Mouse (Mus musculus) liver, adult 2 months (tissue): ENCODE data around the gene Mnd1. TPM values are rescaled to one million over a fixed set of nuclear protein-coding genes. Genes with fewer than 3 reads are reported as not detected.

ENCODE experiments used
- DNase-seq: peaks from one replicate; pipeline ENCODE4 v3.0.0-alpha.2; 2011; ENCODE audit warnings: low read depth, low spot score; ENCODE audit errors: extremely low read depth
- H3K27ac ChIP-seq: fragments of 200-500 bp; replicated peaks from 2 replicates; pipeline ENCODE4 v1.5.1; 2012; ENCODE audit warnings: low read depth, mild to moderate bottlenecking, control low read depth, inconsistent platforms, low read length; ENCODE audit not compliant: insufficient read depth
- H3K27me3 ChIP-seq: fragments of 200-500 bp; 2 replicates; pipeline ENCODE4 v1.6.1; 2012; ENCODE audit warnings: mild to moderate bottlenecking, moderate library complexity, low read length, inconsistent platforms; ENCODE audit not compliant: control insufficient read depth, insufficient read depth
- H3K36me3 ChIP-seq: fragments of 200-500 bp; 2 replicates; pipeline ENCODE4 v1.6.1; 2012; ENCODE audit warnings: low read length, inconsistent platforms; ENCODE audit not compliant: control insufficient read depth, insufficient read depth
- H3K4me1 ChIP-seq: fragments of 200-500 bp; 2 replicates; pipeline ENCODE4 v1.6.1; 2011; ENCODE audit warnings: low read length; ENCODE audit not compliant: control insufficient read depth, insufficient read depth
- H3K4me3 ChIP-seq: fragments of 200-500 bp; 2 replicates; pipeline ENCODE4 v1.5.1; 2011; ENCODE audit warnings: low read depth, mild to moderate bottlenecking, control low read depth, low read length, moderate library complexity; ENCODE audit not compliant: insufficient read depth
- H3K79me2 ChIP-seq: fragments of 200-500 bp; 2 replicates; pipeline ENCODE4 v1.6.1; 2012; ENCODE audit warnings: inconsistent platforms, mild to moderate bottlenecking, low read length, moderate library complexity; ENCODE audit not compliant: control insufficient read depth, insufficient read depth
- H3K9ac ChIP-seq: fragments of 200-500 bp; 2 replicates; pipeline ENCODE4 v1.6.1; 2012; ENCODE audit warnings: low read depth, mild to moderate bottlenecking, control low read depth, inconsistent platforms, low read length
- CTCF ChIP-seq: fragments of 200-500 bp; IDR thresholded peaks from 2 replicates; pipeline ENCODE4 v1.5.1; 2011; ENCODE audit warnings: low read depth, low read length, control low read depth
- POLR2A ChIP-seq: fragments of 200-500 bp; IDR thresholded peaks from 2 replicates; pipeline ENCODE4 v1.6.1; 2011; ENCODE audit warnings: low read length, control low read depth; ENCODE audit not compliant: insufficient read depth; ENCODE audit errors: extremely low read depth
- WGBS: fragments of 180-500 bp; shearing (Covaris S2); methylation state at CpG from one replicate; pipeline ENCODE4 v1.1.7; 2018; 5-methylcytosine and 5-hydroxymethylcytosine counted together
- polyA plus RNA-seq: library from polyadenylated mRNA; depleted of rRNA; stranded (reverse); fragments of >200 nt; gene quantifications from 2 replicates; pipeline ENCODE4 v1.2.3, GENCODE M21; 2012
- total RNA-seq: library from RNA; depleted of rRNA; stranded (reverse); fragments of >200 nt; gene quantifications from 2 replicates; pipeline ENCODE4 v1.2.3, GENCODE M21; 2014

Gene Mnd1
- total and polyA plus RNA-seq, 2 experiments, result 0.84 to 7.5 TPM

DNA sequence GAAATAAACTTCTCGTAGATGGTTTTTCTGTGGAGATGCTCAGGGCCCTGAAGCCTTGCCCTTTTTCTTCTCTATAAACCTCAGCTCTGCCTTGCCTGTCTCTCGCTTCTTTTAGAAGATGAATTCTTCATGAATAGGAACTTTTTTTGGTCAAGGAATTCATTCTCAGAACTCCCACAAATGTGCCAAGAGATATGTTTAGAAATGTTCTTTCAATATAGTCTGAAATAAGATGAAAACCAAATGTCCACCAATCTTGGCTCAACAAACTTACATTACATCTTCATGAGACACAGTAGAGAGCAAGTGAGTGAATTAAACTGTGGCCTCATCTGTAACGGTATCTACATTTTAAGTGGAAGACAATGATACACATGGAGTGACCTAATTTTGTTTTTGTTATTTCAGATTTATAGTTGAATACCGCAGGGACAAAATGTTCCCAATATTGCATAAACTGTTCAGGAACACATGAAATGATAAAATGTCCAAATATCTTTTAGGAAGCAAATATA, 74.3 kb downstream of the Mnd1 start:
- WGBS, result 89% methylated on average over 4 of the region's 4 CpGs
- H3K27ac ChIP-seq, result no peak overlapping the region
- H3K9ac ChIP-seq, result no peak overlapping the region
- H3K27me3 ChIP-seq, result no peaks in the 10 kb centered on the region
- no peaks in the 10 kb centered on the region for H3K79me2 ChIP-seq
- TF ChIP-seq POLR2A (no peak), CTCF (no peak)
- no peak overlapping the region for H3K4me3 ChIP-seq
- no peaks in the 10 kb centered on the region for H3K36me3 ChIP-seq
- no peak for DNase-seq
- H3K4me1 ChIP-seq, result no peaks in the 10 kb centered on the region

DNA sequence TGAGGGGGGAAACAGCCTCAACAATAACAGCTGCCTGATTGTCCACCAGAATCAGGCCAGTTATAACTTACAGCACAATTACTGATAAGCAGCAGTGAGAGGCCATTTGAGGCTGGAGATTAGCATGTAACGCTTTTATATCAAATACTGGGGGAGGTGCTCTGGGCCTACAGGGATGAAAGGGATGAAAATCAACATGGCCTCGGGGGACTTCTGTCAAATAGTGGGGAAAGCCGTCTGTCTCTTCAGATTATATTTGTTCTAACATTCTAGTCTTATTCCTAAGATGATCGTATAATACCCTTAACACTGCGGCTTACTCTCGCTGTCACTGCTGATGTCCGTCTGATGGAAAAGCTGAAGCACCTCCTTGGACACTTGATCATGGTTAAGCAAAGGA, 75.5 kb downstream of the Mnd1 start:
- Histone ChIP-seq H3K4me1 (no peaks in the 10 kb centered on the region), H3K9ac (no peak overlapping the region), H3K79me2 (no peaks in the 10 kb centered on the region), H3K4me3 (no peak overlapping the region), H3K27ac (no peak overlapping the region), H3K36me3 (no peaks in the 10 kb centered on the region), H3K27me3 (no peaks in the 10 kb centered on the region)
- WGBS, result 92% methylated on average over 7 of the region's 7 CpGs
- TF ChIP-seq CTCF, result no peak
- TF ChIP-seq POLR2A, result no peak
- no peak for DNase-seq

DNA sequence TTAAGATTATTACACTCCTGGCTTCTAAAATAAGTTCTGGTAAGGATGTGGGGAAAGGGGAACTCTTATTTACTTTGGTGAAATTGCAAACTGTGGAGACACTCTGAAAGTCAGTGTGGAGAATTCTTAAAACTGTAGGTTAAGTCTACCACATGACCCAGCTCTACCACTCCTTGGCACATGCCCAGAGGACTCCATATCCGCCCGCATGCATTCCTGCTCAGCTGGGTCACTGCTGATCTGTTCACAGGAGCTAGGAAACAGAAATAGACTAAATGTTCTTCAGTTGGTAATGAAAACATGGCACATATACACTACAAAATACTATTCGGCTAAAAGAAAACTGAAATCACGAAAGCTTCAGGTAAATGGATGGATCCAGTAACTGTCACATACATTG, 78.1 kb downstream of the Mnd1 start:
- no peaks in the 10 kb centered on the region for H3K27me3 ChIP-seq
- H3K79me2 ChIP-seq, result no peaks in the 10 kb centered on the region
- no peak overlapping the region for H3K9ac ChIP-seq
- H3K4me1 ChIP-seq, result no peaks in the 10 kb centered on the region
- no peaks in the 10 kb centered on the region for H3K36me3 ChIP-seq
- no peak for DNase-seq
- H3K27ac ChIP-seq, result no peak overlapping the region
- no peak for TF ChIP-seq POLR2A
- TF ChIP-seq CTCF, result no peak
- H3K4me3 ChIP-seq, result no peak overlapping the region
- 91% methylated on average over 4 of the region's 4 CpGs for WGBS

DNA sequence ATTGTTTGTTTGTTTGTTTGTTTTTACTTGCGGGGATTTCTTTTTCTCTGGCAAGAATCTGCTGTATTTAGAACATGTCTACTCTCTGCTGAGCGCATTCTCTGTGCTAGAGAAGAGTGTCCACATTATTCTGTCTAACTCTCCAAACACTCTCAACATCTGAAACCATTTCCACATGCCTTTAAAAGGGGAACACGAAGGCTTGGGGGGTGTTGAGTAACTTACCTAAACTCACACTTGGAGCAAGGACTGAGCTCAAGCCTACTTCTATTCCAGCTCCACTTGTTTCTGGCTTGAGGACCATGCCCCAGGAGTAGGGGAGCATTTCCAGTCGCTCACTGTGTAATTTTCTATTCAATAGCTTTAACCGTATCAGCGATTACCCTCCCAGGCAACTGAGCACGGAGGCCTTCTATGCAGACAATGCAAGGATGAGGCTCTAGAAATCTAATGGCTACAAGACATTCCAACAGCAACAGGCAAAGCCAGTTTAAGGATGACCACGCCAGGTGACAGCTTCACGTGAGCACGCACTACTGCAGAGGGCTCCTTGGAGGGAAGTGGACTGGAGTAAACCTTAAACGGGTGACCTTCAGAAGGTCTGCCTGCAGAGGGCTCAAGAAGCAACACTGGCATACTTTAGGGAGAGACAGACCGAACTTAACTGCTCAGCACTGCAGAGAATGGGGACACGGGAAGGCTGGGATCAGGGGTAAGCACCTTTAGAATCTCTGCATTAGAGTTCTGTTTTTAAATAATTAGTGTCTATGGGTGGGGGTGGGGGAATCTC, 78.8 kb downstream of the Mnd1 start:
- 88% methylated on average over 13 of the region's 13 CpGs for WGBS
- no peak for TF ChIP-seq POLR2A
- TF ChIP-seq CTCF, result no peak
- no peaks in the 10 kb centered on the region for H3K79me2 ChIP-seq

DNA sequence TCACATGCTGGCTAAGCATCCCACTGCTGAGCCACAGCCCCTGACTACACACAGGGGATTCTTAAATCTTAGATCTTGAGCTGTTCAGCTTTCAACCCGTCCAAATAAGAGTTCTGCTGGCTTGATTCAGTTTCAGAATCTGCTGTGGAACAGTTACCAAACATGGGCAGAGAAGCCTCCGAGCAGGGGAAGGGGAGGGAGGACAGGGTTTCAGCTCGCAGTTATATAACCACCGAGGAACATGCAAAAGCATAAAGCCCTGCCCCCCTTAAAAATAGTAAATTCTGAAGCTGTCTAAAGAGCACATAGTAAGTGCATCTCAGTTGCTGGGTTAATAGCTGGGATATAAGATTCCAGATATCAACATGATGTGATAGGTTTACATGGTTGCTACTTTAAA, 80.1 kb downstream of the Mnd1 start:
- Histone ChIP-seq H3K27me3 (no peaks in the 10 kb centered on the region), H3K27ac (no peak overlapping the region), H3K79me2 (no peaks in the 10 kb centered on the region), H3K4me3 (no peak overlapping the region), H3K9ac (no peak overlapping the region), H3K36me3 (no peaks in the 10 kb centered on the region), H3K4me1 (no peaks in the 10 kb centered on the region)
- no peak for DNase-seq
- WGBS, result 79% methylated on average over 4 of the region's 4 CpGs
- TF ChIP-seq POLR2A, result no peak
- no peak for TF ChIP-seq CTCF

More for the DNA sequence above, 78.8 kb downstream of the Mnd1 start:
- no peak overlapping the region for H3K9ac ChIP-seq
- H3K4me3 ChIP-seq, result no peak overlapping the region
- no peak for DNase-seq
- H3K4me1 ChIP-seq, result no peaks in the 10 kb centered on the region
- no peaks in the 10 kb centered on the region for H3K27me3 ChIP-seq
- no peaks in the 10 kb centered on the region for H3K36me3 ChIP-seq
- H3K27ac ChIP-seq, result no peak overlapping the region

DNA sequence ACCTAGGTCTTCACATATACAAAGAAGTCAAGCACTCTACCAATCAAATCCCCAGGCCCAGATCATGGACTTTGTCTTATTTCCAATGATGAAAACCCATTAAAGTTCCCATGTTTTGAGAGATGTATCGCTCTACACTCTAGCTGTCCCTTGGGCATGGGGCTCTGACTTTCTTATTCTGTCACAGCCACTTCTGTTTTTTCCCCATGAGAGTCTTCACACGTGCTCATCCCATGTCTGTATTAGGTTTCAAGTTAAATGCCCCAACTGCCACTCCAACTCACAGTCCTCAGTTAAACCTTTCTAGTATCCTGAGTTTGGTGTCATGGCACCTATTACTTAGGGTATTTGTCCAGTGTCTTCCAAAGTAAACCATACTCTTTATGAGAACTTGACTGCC, 80.8 kb downstream of the Mnd1 start:
- Histone ChIP-seq H3K9ac (no peak overlapping the region), H3K4me3 (no peak overlapping the region), H3K27ac (no peak overlapping the region), H3K36me3 (no peaks in the 10 kb centered on the region), H3K4me1 (no peaks in the 10 kb centered on the region), H3K27me3 (no peaks in the 10 kb centered on the region), H3K79me2 (no peaks in the 10 kb centered on the region)
- 96% methylated on average over 2 of the region's 2 CpGs for WGBS
- no peak for TF ChIP-seq POLR2A
- no peak for TF ChIP-seq CTCF
- no peak for DNase-seq
